Mouse (Mus musculus) heart, adult 2 months (tissue): Measurements from ENCODE around the gene Pdia4. TPM values are rescaled to one million over a fixed set of nuclear protein-coding genes. Genes with fewer than 3 reads are reported as not detected.
"Not testable (repeated sequence)": the region's sequence is repeated elsewhere in the genome, so short reads cannot be mapped to it uniquely, and the experiment has no call there.

Experiments used
- DNase-seq, 2 experiments: peaks; one replicate each; pipeline ENCODE4 v3.0.0; 2021
- H3K27ac ChIP-seq: fragments of 200-600 bp; 2 replicates; pipeline ENCODE4 v1.8.1; 2022
- H3K27me3 ChIP-seq: fragments of 200-500 bp; 2 replicates; pipeline ENCODE4 v1.6.1; 2012; ENCODE audit warnings: mild to moderate bottlenecking, low read length, inconsistent platforms, mixed read lengths; ENCODE audit not compliant: control insufficient read depth, insufficient read depth
- H3K36me3 ChIP-seq: fragments of 200-500 bp; 2 replicates; pipeline ENCODE4 v1.6.1; 2012; ENCODE audit warnings: low read length, inconsistent platforms; ENCODE audit not compliant: control insufficient read depth, insufficient read depth
- H3K4me1 ChIP-seq: fragments of 200-500 bp; 2 replicates; pipeline ENCODE4 v1.6.1; 2011; ENCODE audit warnings: low read length; ENCODE audit not compliant: control insufficient read depth, insufficient read depth
- H3K4me3 ChIP-seq: fragments of 200-600 bp; 2 replicates; pipeline ENCODE4 v1.8.1; 2022
- H3K79me2 ChIP-seq: fragments of 200-500 bp; replicated peaks from 2 replicates; pipeline ENCODE4 v1.6.1; 2012; ENCODE audit warnings: mild to moderate bottlenecking, inconsistent platforms, low read length, moderate library complexity, mixed read lengths; ENCODE audit not compliant: control insufficient read depth, insufficient read depth
- H3K9ac ChIP-seq: fragments of 200-500 bp; 2 replicates; pipeline ENCODE4 v1.6.1; 2012; ENCODE audit warnings: low read depth, mild to moderate bottlenecking, control low read depth, inconsistent platforms, low read length, mixed read lengths
- WGBS: fragments of 180-500 bp; shearing (Covaris S2); methylation state at CpG from one replicate; pipeline ENCODE4 v1.1.7; 2018; 5-methylcytosine and 5-hydroxymethylcytosine counted together
- intact Hi-C: fragments of 180-260 bp; cut with DNase I; formaldehyde crosslinking; loops from one replicate; pipeline ENCODE4 v1.15.1; 2025
- microRNA-seq, 2 experiments: library from miRNA; unstranded; fragments of <30 nt; microRNA quantifications; one replicate each; pipeline ENCODE4 v1.2.0; 2021
- polyA plus RNA-seq: library from polyadenylated mRNA; depleted of rRNA; stranded (reverse); fragments of >200 nt; gene quantifications from 2 replicates; pipeline ENCODE4 v1.2.3, GENCODE M21; 2012; rRNA removed
- total RNA-seq, 2 experiments: library from RNA; stranded (reverse); gene quantifications; 2 replicates each; pipeline ENCODE4 v1.2.3; 2021

The Pdia4 gene
- total and polyA plus RNA-seq, 3 experiments, result 14.0 to 46.0 (median 44.1) TPM

GRCm38 (mm10) chr6:47759406-47759805 is 53.8 kb downstream of the Pdia4 start:
- H3K9ac ChIP-seq, H3K27me3 ChIP-seq, H3K79me2 ChIP-seq, H3K36me3 ChIP-seq, H3K4me3 ChIP-seq, DNase-seq, H3K27ac ChIP-seq, intact Hi-C loops, H3K4me1 ChIP-seq: not testable (repeated sequence)
- 89% methylated on average over 14 of the region's 16 CpGs for WGBS

- WGBS, result 2% methylated on average over 21 of the region's 38 CpGs
- H3K79me2 ChIP-seq, H3K4me3 ChIP-seq, H3K36me3 ChIP-seq, H3K27ac ChIP-seq, H3K9ac ChIP-seq, intact Hi-C loops, H3K4me1 ChIP-seq, H3K27me3 ChIP-seq: not testable (repeated sequence)
- peak; percentile 83 to 85 for DNase-seq
Observed at GRCm38 (mm10) chr6:47757849-47758248, 55.4 kb downstream of the Pdia4 start.

GRCm38 (mm10) chr6:47757429-47757828 is 55.8 kb downstream of the Pdia4 start:
- H3K36me3 ChIP-seq, H3K9ac ChIP-seq, intact Hi-C loops, DNase-seq, H3K4me1 ChIP-seq, H3K79me2 ChIP-seq, H3K27ac ChIP-seq, H3K27me3 ChIP-seq, H3K4me3 ChIP-seq: not testable (repeated sequence)
- 7% methylated on average over 11 of the region's 22 CpGs for WGBS

GRCm38 (mm10) chr6:47753144-47753543 is 60.1 kb downstream of the Pdia4 start:
- intact Hi-C loops, H3K79me2 ChIP-seq, H3K36me3 ChIP-seq, H3K27me3 ChIP-seq, H3K9ac ChIP-seq, H3K27ac ChIP-seq, H3K4me1 ChIP-seq, H3K4me3 ChIP-seq, DNase-seq: not testable (repeated sequence)
- under 1% methylated on average over 11 of the region's 44 CpGs for WGBS

- H3K4me3 ChIP-seq, H3K27ac ChIP-seq, H3K4me1 ChIP-seq, intact Hi-C loops, H3K79me2 ChIP-seq, H3K36me3 ChIP-seq, H3K27me3 ChIP-seq, H3K9ac ChIP-seq: not testable (repeated sequence)
- 5% methylated on average over 13 of the region's 25 CpGs for WGBS
- DNase-seq, result peak; percentile 90 to 94
Observed at GRCm38 (mm10) chr6:47748306-47748705, 64.9 kb downstream of the Pdia4 start.

GRCm38 (mm10) chr6:47747886-47748285 is 65.3 kb downstream of the Pdia4 start:
- H3K27me3 ChIP-seq, H3K4me1 ChIP-seq, intact Hi-C loops, H3K4me3 ChIP-seq, H3K9ac ChIP-seq, H3K27ac ChIP-seq, H3K36me3 ChIP-seq, DNase-seq, H3K79me2 ChIP-seq: not testable (repeated sequence)
- WGBS, result 78% methylated on average over 3 of the region's 8 CpGs

Small RNAs within 50 kb of the gene (microRNA-seq; reads per million reads assigned to microRNA genes)
- 0 reads per million in 2 experiments for gene Mir704

Other genes starting within 250 kb of the Pdia4 start
- gene Ezh2, start 218.1 kb downstream of the Pdia4 start, total RNA-seq, result 1 to 10 TPM; 9.2 to 9.6 TPM
- 3.9 and 9.2 TPM in 2 replicates for gene Ezh2, start 218.1 kb downstream of the Pdia4 start, polyA plus RNA-seq
- gene Zfp786, start 17.4 kb upstream of the Pdia4 start, total RNA-seq, result under 1 TPM; 0.64 to 0.78 TPM
- 0.20 and 0.47 TPM in 2 replicates for gene Zfp786, start 17.4 kb upstream of the Pdia4 start, polyA plus RNA-seq
- 1 to 10 TPM; 5.8 to 7.4 TPM for gene Zfp398, start 22.2 kb upstream of the Pdia4 start, total RNA-seq
- 3.3 and 5.5 TPM in 2 replicates for gene Zfp398, start 22.2 kb upstream of the Pdia4 start, polyA plus RNA-seq
- gene Zfp282, start 63.8 kb upstream of the Pdia4 start, total RNA-seq, result 1 to 10 TPM; 4.3 to 5.1 TPM
- gene Zfp282, start 63.8 kb upstream of the Pdia4 start, polyA plus RNA-seq, result 3.0 and 4.0 TPM in 2 replicates
- gene Zfp212, start 107.0 kb upstream of the Pdia4 start, total RNA-seq, result 1 to 10 TPM; 8.0 to 8.8 TPM
- 4.3 and 6.2 TPM in 2 replicates for gene Zfp212, start 107.0 kb upstream of the Pdia4 start, polyA plus RNA-seq
- gene Zfp956, start 140.0 kb upstream of the Pdia4 start, total RNA-seq, result 1 to 10 TPM; 1.1 to 1.7 TPM
- 2.6 and 3.3 TPM in 2 replicates for gene Zfp956, start 140.0 kb upstream of the Pdia4 start, polyA plus RNA-seq
- gene Zfp777, start 235.5 kb upstream of the Pdia4 start, total RNA-seq, result 10 to 100 TPM; 13.8 to 15.6 TPM
- gene Zfp777, start 235.5 kb upstream of the Pdia4 start, polyA plus RNA-seq, result 10.0 and 15.8 TPM in 2 replicates